Mouse (Mus musculus): ENCODE measurements around the gene Rhoj. TPM values are rescaled to one million over a fixed set of nuclear protein-coding genes. Genes with fewer than 3 reads are reported as not detected.
"Not testable (repeated sequence)": the region's sequence is repeated elsewhere in the genome, so short reads cannot be mapped to it uniquely, and the experiment has no call there.

Rhoj gene
- polyA plus RNA-seq, 1 experiment: 14.1 TPM

DNA sequence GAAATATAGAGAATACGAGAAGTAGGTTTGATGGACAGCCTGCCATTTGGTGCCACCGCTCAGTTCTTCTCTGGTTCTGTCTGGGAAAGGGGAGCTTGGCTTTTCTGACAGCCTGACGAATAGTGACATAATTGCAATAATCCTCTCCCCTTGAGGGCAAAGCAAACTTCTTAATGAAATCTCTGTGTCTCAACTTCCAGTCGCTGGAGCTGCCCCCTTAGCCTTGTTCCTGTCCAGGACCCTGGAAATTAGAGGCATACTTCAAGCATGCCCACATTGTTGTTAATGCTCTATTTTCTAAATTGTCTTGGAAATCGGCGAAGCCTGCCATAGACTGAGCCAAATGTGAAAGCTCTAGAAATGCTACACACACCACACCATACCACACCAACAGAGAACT lies 120.6 kb downstream of the Rhoj start:
- no peaks in the 10 kb centered on the region for H3K27me3 ChIP-seq (ENCODE audit: control insufficient read depth, insufficient read depth, insufficient read length)
- H3K4me2 ChIP-seq (ENCODE audit: low read depth): no peak overlapping the region
- TF ChIP-seq MYOG (IDR thresholded peaks at IDR 0.05; ENCODE audit: control insufficient read depth in 1 of 3, insufficient read depth in 1 of 3, insufficient read length in 2 of 3, low read depth in 2 of 3) (no peak), USF1 (IDR thresholded peaks at IDR 0.05; ENCODE audit: low read depth) (no peak), MYOD1 (IDR thresholded peaks at IDR 0.05; ENCODE audit: control insufficient read depth in 1 of 3, insufficient read length in 2 of 3, low read depth in 2 of 3) (no peak), POLR2AphosphoS2 (IDR thresholded peaks at IDR 0.05; ENCODE audit: insufficient read length, low read depth) (no peak), MAX (IDR thresholded peaks at IDR 0.05; ENCODE audit: low read depth) (no peak), SRF (IDR thresholded peaks at IDR 0.05; ENCODE audit: control insufficient read depth, insufficient read length, low read depth) (no peak), CEBPB (IDR thresholded peaks at IDR 0.05; ENCODE audit: insufficient read depth, poor library complexity, severe bottlenecking) (no peak), TCF3 (IDR thresholded peaks at IDR 0.05; ENCODE audit: insufficient read length, low read depth) (no peak), E2F4 (IDR thresholded peaks at IDR 0.05; ENCODE audit: insufficient read depth) (no peak), REST (IDR thresholded peaks at IDR 0.05; ENCODE audit: insufficient read depth, insufficient read length) (no peak), POLR2A (IDR thresholded peaks at IDR 0.05; ENCODE audit: insufficient read length, low read depth) (no peak), TCF12 (IDR thresholded peaks at IDR 0.05; ENCODE audit: insufficient read depth, poor library complexity, severe bottlenecking) (no peak)
- no peaks in the 10 kb centered on the region for H3K36me3 ChIP-seq (ENCODE audit: control insufficient read depth, insufficient read depth)
- no peak overlapping the region for H3K4me3 ChIP-seq
- H3ac ChIP-seq (ENCODE audit: control insufficient read depth, insufficient read length): no peak overlapping the region
- no peaks in the 10 kb centered on the region for H3K79me2 ChIP-seq (ENCODE audit: control insufficient read depth, insufficient read depth)

GRCm38 (mm10) chr12:75429685-75430396 lies 121.7 kb downstream of the Rhoj start:
- Histone ChIP-seq H3K36me3 (ENCODE audit: control insufficient read depth, insufficient read depth) (no peaks in the 10 kb centered on the region), H3K4me2 (ENCODE audit: low read depth) (no peak overlapping the region), H3K27me3 (ENCODE audit: control insufficient read depth, insufficient read depth, insufficient read length) (no peaks in the 10 kb centered on the region), H3K4me3 (no peak overlapping the region), H3ac (ENCODE audit: control insufficient read depth, insufficient read length) (no peak overlapping the region), H3K79me2 (ENCODE audit: control insufficient read depth, insufficient read depth) (no peaks in the 10 kb centered on the region)
- no peak for TF ChIP-seq REST (IDR thresholded peaks at IDR 0.05; ENCODE audit: insufficient read depth, insufficient read length)
- no peak for TF ChIP-seq POLR2A (IDR thresholded peaks at IDR 0.05; ENCODE audit: insufficient read length, low read depth)
- TF ChIP-seq SRF (IDR thresholded peaks at IDR 0.05; ENCODE audit: control insufficient read depth, insufficient read length, low read depth): no peak
- TF ChIP-seq MYOG (IDR thresholded peaks at IDR 0.05; ENCODE audit: control insufficient read depth in 1 of 3, insufficient read depth in 1 of 3, insufficient read length in 2 of 3, low read depth in 2 of 3): no peak
- no peak for TF ChIP-seq MAX (IDR thresholded peaks at IDR 0.05; ENCODE audit: low read depth)
- TF ChIP-seq USF1 (IDR thresholded peaks at IDR 0.05; ENCODE audit: low read depth): no peak

DNA sequence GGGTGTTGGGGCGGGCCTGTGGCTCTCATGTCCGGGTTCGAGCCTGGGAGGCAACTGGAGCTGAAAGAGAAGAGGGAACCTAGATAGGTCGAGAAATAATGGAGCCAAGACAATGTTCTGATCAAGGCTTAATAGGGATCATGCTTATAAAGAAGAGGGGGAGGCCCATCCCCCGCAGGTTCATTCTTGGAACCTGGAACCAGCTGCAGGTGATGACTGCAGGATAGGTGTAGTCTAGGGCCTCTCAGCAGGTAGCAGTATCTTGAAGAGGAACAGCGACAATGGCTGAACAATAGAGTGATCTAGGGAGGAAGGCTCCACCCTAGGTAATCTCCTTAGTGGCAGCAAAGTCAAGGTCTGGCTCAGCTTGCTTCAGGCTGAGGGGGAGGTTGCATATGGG lies 124.3 kb downstream of the Rhoj start:
- H3K4me2 ChIP-seq (ENCODE audit: low read depth): not testable (repeated sequence)

DNA sequence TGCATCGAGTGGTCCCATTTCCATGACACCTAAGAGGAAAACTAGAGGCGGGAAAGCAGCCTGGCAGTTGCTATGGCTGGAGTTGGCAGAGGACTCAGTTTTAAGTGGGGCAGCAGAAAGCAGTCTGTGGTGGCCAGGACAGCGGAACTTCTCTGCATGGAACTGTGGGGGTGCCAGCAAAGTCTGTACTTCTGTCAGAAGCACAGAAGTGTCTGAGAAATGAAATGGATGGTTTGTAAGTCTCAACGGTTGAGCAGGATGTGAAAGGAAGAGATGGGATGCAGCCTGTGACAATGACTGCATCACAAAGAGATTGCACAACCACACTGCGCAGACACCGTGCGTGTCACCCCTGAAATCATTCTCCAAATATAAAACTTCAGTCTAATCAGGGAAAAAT lies 138.1 kb downstream of the Rhoj start:
- Histone ChIP-seq H3ac (ENCODE audit: control insufficient read depth, insufficient read length) (no peak overlapping the region), H3K4me2 (ENCODE audit: low read depth) (no peak overlapping the region), H3K27me3 (ENCODE audit: control insufficient read depth, insufficient read depth, insufficient read length) (no peaks in the 10 kb centered on the region), H3K4me3 (no peak overlapping the region), H3K36me3 (ENCODE audit: control insufficient read depth, insufficient read depth) (no peaks in the 10 kb centered on the region), H3K79me2 (ENCODE audit: control insufficient read depth, insufficient read depth) (no peaks in the 10 kb centered on the region)
- TF ChIP-seq MYOG (IDR thresholded peaks at IDR 0.05; ENCODE audit: control insufficient read depth in 1 of 3, insufficient read depth in 1 of 3, insufficient read length in 2 of 3, low read depth in 2 of 3) (no peak), CEBPB (IDR thresholded peaks at IDR 0.05; ENCODE audit: insufficient read depth, poor library complexity, severe bottlenecking) (no peak), SRF (IDR thresholded peaks at IDR 0.05; ENCODE audit: control insufficient read depth, insufficient read length, low read depth) (no peak), POLR2AphosphoS2 (IDR thresholded peaks at IDR 0.05; ENCODE audit: insufficient read length, low read depth) (no peak), TCF3 (IDR thresholded peaks at IDR 0.05; ENCODE audit: insufficient read length, low read depth) (no peak), E2F4 (IDR thresholded peaks at IDR 0.05; ENCODE audit: insufficient read depth) (no peak), REST (IDR thresholded peaks at IDR 0.05; ENCODE audit: insufficient read depth, insufficient read length) (no peak), MYOD1 (IDR thresholded peaks at IDR 0.05; ENCODE audit: control insufficient read depth in 1 of 3, insufficient read length in 2 of 3, low read depth in 2 of 3) (no peak), MAX (IDR thresholded peaks at IDR 0.05; ENCODE audit: low read depth) (no peak), TCF12 (IDR thresholded peaks at IDR 0.05; ENCODE audit: insufficient read depth, poor library complexity, severe bottlenecking) (no peak), POLR2A (IDR thresholded peaks at IDR 0.05; ENCODE audit: insufficient read length, low read depth) (no peak), USF1 (IDR thresholded peaks at IDR 0.05; ENCODE audit: low read depth) (no peak)

More for the DNA sequence above, 124.3 kb downstream of the Rhoj start:
- H3K36me3 ChIP-seq (ENCODE audit: control insufficient read depth, insufficient read depth); H3K4me3 ChIP-seq; H3K79me2 ChIP-seq (ENCODE audit: control insufficient read depth, insufficient read depth); H3K27me3 ChIP-seq (ENCODE audit: control insufficient read depth, insufficient read depth, insufficient read length); H3ac ChIP-seq (ENCODE audit: control insufficient read depth, insufficient read length): not testable (repeated sequence)

DNA sequence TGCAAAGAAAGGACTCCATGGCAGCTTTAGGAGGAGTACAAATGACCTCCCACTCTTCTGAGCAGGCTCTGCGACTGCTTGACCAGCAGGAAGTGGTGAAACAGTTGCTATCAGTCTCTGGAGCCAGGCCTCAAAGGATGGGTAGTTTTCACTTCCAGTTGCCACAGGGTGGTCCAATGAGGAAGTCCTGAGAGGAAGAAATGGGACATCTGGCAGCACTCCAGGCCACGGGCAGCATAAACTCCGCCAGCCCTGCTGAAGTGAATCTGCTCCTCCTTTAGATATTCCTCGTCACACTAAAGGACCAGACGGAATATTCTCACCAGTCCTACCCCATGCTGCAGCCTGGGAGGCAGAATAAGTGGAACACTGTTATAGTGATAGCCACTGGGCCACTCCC lies 140.8 kb downstream of the Rhoj start:
- Histone ChIP-seq H3K79me2 (ENCODE audit: control insufficient read depth, insufficient read depth) (no peaks in the 10 kb centered on the region), H3K4me2 (ENCODE audit: low read depth) (no peak overlapping the region), H3ac (ENCODE audit: control insufficient read depth, insufficient read length) (no peak overlapping the region), H3K36me3 (ENCODE audit: control insufficient read depth, insufficient read depth) (peaks cover 22% of the 10 kb centered on the region), H3K27me3 (ENCODE audit: control insufficient read depth, insufficient read depth, insufficient read length) (no peaks in the 10 kb centered on the region), H3K4me3 (no peak overlapping the region)
- no peak for TF ChIP-seq E2F4 (IDR thresholded peaks at IDR 0.05; ENCODE audit: insufficient read depth)
- no peak for TF ChIP-seq REST (IDR thresholded peaks at IDR 0.05; ENCODE audit: insufficient read depth, insufficient read length)
- no peak for TF ChIP-seq POLR2AphosphoS2 (IDR thresholded peaks at IDR 0.05; ENCODE audit: insufficient read length, low read depth)
- TF ChIP-seq TCF3 (IDR thresholded peaks at IDR 0.05; ENCODE audit: insufficient read length, low read depth): no peak
- TF ChIP-seq MYOG (IDR thresholded peaks at IDR 0.05; ENCODE audit: control insufficient read depth in 1 of 3, insufficient read depth in 1 of 3, insufficient read length in 2 of 3, low read depth in 2 of 3): no peak
- TF ChIP-seq MAX (IDR thresholded peaks at IDR 0.05; ENCODE audit: low read depth): no peak
- TF ChIP-seq POLR2A (IDR thresholded peaks at IDR 0.05; ENCODE audit: insufficient read length, low read depth): no peak
